Mouse (Mus musculus) embryonic fibroblast, embryonic 13.5 days (primary cell): Measurements from ENCODE around the gene Gdpd5.

Experiments
- CTCF ChIP-seq: IDR thresholded peaks from 2 replicates; pipeline ENCODE4 v1.5.1; 2011; ENCODE audit warnings: mild to moderate bottlenecking, control low read depth, low read length, moderate library complexity, borderline replicate concordance; ENCODE audit not compliant: insufficient read depth
- POLR2A ChIP-seq: IDR thresholded peaks from 2 replicates; pipeline ENCODE4 v1.6.1; 2011; ENCODE audit warnings: low read depth, mild to moderate bottlenecking, control low read depth, low read length, moderate library complexity

DNA sequence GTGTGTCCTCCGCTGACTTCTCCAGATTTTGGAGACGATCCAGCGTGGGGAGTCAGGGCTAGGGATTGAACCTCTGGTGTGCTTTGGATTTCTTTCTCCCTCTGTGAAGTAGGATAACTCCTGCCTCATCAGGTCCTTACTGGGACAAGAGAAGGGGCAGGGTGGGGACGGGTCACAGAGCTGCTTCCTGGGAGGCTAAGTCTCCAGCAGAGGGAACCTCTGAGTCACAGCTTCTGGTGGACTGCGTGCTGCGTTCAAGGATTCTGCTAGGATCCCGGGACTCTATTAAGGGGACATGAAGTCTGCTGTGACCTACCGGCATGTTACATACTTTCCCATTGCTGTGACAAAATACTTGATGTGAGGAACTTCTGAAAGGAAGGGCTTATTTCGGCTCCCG, 57.7 kb downstream of the Gdpd5 start:
- no peak for TF ChIP-seq POLR2A
- TF ChIP-seq CTCF, result no peak
